Mouse (Mus musculus) kidney, embryonic 14.5 days (tissue): ENCODE measurements around the gene Purb. TPM values are rescaled to one million over a fixed set of nuclear protein-coding genes. Genes with fewer than 3 reads are reported as not detected.

ENCODE experiments used
- ATAC-seq: fragments of 200-750 bp; cut with Nextera tagmentation; 2 replicates; pipeline ENCODE4 v1.8.0; 2017; ENCODE audit warnings: moderate number of reproducible peaks, mild to moderate bottlenecking, moderate TSS enrichment, moderate library complexity; ENCODE audit not compliant: low FRiP score, low TSS enrichment
- H3K27ac ChIP-seq: fragments of 300-500 bp; sonication (generic); 2 replicates; pipeline ENCODE4 v1.5.1; 2014; ENCODE audit warnings: low read depth, mild to moderate bottlenecking, low read length, moderate library complexity, mixed read lengths
- H3K27me3 ChIP-seq: fragments of 300-500 bp; sonication (generic); 2 replicates; pipeline ENCODE4 v1.6.1; 2014; ENCODE audit warnings: mild to moderate bottlenecking, low read length; ENCODE audit not compliant: control insufficient read depth, insufficient read depth
- H3K36me3 ChIP-seq: fragments of 300-500 bp; sonication (generic); 2 replicates; pipeline ENCODE4 v1.6.1; 2014; ENCODE audit warnings: low read length, mixed read lengths; ENCODE audit not compliant: control insufficient read depth, insufficient read depth
- H3K4me1 ChIP-seq: fragments of 300-500 bp; sonication (generic); 2 replicates; pipeline ENCODE4 v1.6.1; 2014; ENCODE audit warnings: low read length, mixed read lengths; ENCODE audit not compliant: control insufficient read depth, insufficient read depth
- H3K4me2 ChIP-seq: fragments of 300-500 bp; sonication (generic); replicated peaks from 2 replicates; pipeline ENCODE4 v1.6.1; 2014; ENCODE audit warnings: low read depth, mild to moderate bottlenecking, low read length
- H3K4me3 ChIP-seq: fragments of 300-500 bp; sonication (generic); 2 replicates; pipeline ENCODE4 v1.5.1; 2014; ENCODE audit warnings: mild to moderate bottlenecking, low read length
- H3K9ac ChIP-seq: fragments of 300-500 bp; sonication (generic); 2 replicates; pipeline ENCODE4 v1.6.1; 2014; ENCODE audit warnings: low read depth, mild to moderate bottlenecking, low read length, moderate library complexity
- H3K9me3 ChIP-seq: fragments of 300-500 bp; sonication (generic); 2 replicates; pipeline ENCODE4 v1.6.1; 2016; ENCODE audit warnings: low read length; ENCODE audit not compliant: control insufficient read depth
- WGBS: fragments of 180-500 bp; shearing (Covaris S2); extraction: QIAGEN DNeasy Blood & Tissue Kit; methylation state at CpG from one replicate; pipeline ENCODE4 v1.1.7; 2014; 5-methylcytosine and 5-hydroxymethylcytosine counted together
- polyA plus RNA-seq: library from polyadenylated mRNA; unstranded; fragments of >200 nt; fragmentation: Nextera tagmentation; extraction: Ambion mirVana; gene quantifications from 2 replicates; pipeline ENCODE4 v1.2.1, GENCODE M21; 2014

The Purb gene
- polyA plus RNA-seq, 1 experiment from 2014 or later, result 28.1 TPM

- Histone ChIP-seq H3K27ac (no peak overlapping the region), H3K4me2 (no peak overlapping the region), H3K9me3 (no peaks in the 10 kb centered on the region), H3K9ac (no peak overlapping the region), H3K36me3 (no peaks in the 10 kb centered on the region), H3K4me3 (no peak overlapping the region), H3K4me1 (no peaks in the 10 kb centered on the region), H3K27me3 (no peaks in the 10 kb centered on the region)
- WGBS, result 47% methylated on average over 7 of the region's 7 CpGs
- 0 out of 2 replicates have a peak, but pooled peaks have one; percentile 55 for ATAC-seq
Observed at GRCm38 (mm10) chr11:6514837-6515236, 39.1 kb upstream of the Purb start.

- no peaks in the 10 kb centered on the region for H3K27me3 ChIP-seq
- no peaks in the 10 kb centered on the region for H3K4me1 ChIP-seq
- no peak overlapping the region for H3K27ac ChIP-seq
- no peak overlapping the region for H3K9ac ChIP-seq
- ATAC-seq, result no peak
- no peaks in the 10 kb centered on the region for H3K36me3 ChIP-seq
- no peak overlapping the region for H3K4me3 ChIP-seq
- no peaks in the 10 kb centered on the region for H3K9me3 ChIP-seq
- WGBS, result 67% methylated on average over 1 of the region's 1 CpGs
- H3K4me2 ChIP-seq, result no peak overlapping the region
Observed at GRCm38 (mm10) chr11:6508269-6508876, 32.7 kb upstream of the Purb start.

GRCm38 (mm10) chr11:6506516-6506915 is 30.8 kb upstream of the Purb start:
- Histone ChIP-seq H3K36me3 (no peaks in the 10 kb centered on the region), H3K4me2 (no peak overlapping the region), H3K9ac (no peak overlapping the region), H3K9me3 (no peaks in the 10 kb centered on the region), H3K27me3 (no peaks in the 10 kb centered on the region), H3K27ac (no peak overlapping the region), H3K4me1 (no peaks in the 10 kb centered on the region), H3K4me3 (no peak overlapping the region)
- 79% methylated on average over 9 of the region's 9 CpGs for WGBS
- no peak for ATAC-seq

- Histone ChIP-seq H3K27ac (no peak overlapping the region), H3K4me1 (no peaks in the 10 kb centered on the region), H3K27me3 (no peaks in the 10 kb centered on the region), H3K36me3 (no peaks in the 10 kb centered on the region), H3K9ac (no peak overlapping the region), H3K9me3 (no peaks in the 10 kb centered on the region), H3K4me3 (no peak overlapping the region), H3K4me2 (no peak overlapping the region)
- WGBS, result 88% methylated on average over 6 of the region's 6 CpGs
- ATAC-seq, result no peak
Observed at GRCm38 (mm10) chr11:6504689-6505088, 29.0 kb upstream of the Purb start.

DNA sequence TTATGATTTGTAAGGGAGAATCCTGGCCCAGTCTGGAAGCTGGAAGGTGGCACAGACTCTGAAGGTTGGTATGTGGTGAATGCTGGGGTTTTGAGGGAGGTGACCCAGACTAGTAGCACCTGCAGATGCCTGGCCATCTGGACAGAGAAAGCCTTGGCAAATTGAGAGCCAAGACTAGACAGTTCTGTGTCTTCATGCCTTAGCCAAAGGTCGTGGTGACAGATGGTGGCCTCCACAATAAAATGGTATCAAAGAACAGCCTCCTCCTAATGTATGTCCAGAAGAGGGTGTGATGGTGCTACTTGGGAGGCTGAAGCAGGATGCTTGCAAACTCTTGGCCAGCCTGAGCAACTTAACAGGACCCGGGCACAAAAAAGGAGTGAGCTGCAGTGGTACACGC is 28.5 kb upstream of the Purb start:
- H3K36me3 ChIP-seq, result no peaks in the 10 kb centered on the region
- WGBS, result 73% methylated on average over 3 of the region's 3 CpGs
- H3K4me1 ChIP-seq, result no peaks in the 10 kb centered on the region

GRCm38 (mm10) chr11:6502506-6502905 is 26.8 kb upstream of the Purb start:
- Histone ChIP-seq H3K4me1 (no peaks in the 10 kb centered on the region), H3K4me3 (no peak overlapping the region), H3K9ac (no peak overlapping the region), H3K36me3 (no peaks in the 10 kb centered on the region), H3K9me3 (no peaks in the 10 kb centered on the region), H3K4me2 (no peak overlapping the region), H3K27ac (no peak overlapping the region), H3K27me3 (no peaks in the 10 kb centered on the region)
- no peak for ATAC-seq
- 92% methylated on average over 2 of the region's 2 CpGs for WGBS

More for the DNA sequence above, 28.5 kb upstream of the Purb start:
- Histone ChIP-seq H3K4me3 (no peak overlapping the region), H3K9me3 (no peaks in the 10 kb centered on the region), H3K9ac (no peak overlapping the region), H3K27ac (no peak overlapping the region), H3K27me3 (no peaks in the 10 kb centered on the region), H3K4me2 (no peak overlapping the region)
- ATAC-seq, result no peak

DNA sequence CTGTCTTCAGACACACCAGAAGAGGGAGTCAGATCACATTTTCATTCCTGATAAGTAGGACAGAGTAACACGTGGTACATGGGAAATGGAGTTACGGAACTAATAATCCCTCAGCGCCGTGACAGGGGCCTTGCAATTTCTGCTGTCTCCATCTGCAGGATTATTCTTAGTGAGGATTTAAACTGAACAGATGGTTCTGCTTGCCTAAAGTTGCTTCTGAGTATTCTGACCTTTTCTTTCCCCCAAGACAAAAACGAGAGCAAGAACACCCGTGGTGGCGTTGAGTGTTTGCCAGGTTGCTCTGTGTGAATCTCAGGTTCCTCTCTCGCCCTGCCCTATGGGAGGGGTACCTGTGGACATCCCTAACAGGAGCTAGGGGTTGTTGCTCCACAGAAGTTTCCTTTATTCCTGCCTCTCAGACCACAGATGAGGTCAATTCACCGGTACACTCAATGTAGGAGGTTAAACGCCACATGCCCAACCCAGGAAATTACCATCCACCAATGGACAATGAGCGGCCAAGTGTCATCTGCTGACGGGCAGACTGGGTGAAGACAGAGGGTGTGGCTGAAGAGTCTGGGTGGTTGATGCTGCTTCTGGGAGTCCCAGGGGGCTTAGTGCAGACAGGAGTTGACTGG is 21.7 kb upstream of the Purb start:
- Histone ChIP-seq H3K36me3 (no peaks in the 10 kb centered on the region), H3K27me3 (no peaks in the 10 kb centered on the region), H3K4me3 (no peak overlapping the region), H3K9ac (no peak overlapping the region), H3K9me3 (no peaks in the 10 kb centered on the region), H3K27ac (no peak overlapping the region), H3K4me1 (no peaks in the 10 kb centered on the region), H3K4me2 (no peak overlapping the region)
- no peak for ATAC-seq
- WGBS, result 83% methylated on average over 12 of the region's 12 CpGs

DNA sequence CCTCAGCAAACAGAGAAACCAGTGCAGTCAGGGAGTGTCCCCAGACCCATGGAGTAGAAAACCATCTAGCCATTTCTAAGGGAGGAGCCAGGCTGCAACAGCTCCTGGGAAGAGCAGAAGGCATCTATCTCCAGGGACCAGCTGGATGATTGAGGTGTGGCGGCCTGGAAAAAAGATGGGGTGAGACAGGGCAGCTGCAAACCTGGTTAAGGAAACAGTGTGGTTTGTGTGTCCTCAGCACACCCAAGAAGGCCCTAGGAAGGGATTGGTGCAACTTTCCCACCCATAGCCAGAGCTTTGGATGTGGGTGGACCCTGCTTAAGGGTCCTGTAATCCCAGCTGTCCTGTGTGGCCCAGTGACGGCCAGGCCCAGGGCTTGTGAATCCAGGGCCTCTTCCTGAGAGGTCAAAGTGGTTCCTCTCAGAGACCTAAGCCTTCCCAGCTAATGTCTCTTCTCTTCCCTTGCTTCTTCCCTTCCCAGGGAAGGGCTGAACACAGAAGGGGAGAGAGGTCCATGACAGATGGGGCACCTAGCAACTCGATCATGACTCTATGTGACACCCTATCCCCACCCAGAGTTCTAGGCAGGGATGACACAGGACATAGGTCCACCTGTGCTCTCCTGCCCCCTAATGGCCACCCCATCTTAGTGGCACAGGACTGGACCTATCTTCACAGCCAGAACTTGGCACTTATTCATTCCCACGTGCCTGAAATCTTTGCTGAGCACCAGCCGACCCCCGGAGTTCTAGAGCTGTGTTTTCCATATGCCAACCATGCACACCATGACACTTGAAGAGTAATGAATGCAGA is 14.2 kb upstream of the Purb start:
- Histone ChIP-seq H3K4me3 (no peak overlapping the region), H3K9ac (no peak overlapping the region), H3K36me3 (no peaks in the 10 kb centered on the region), H3K27me3 (no peaks in the 10 kb centered on the region), H3K4me1 (0 out of 2 replicates have a peak, but pooled peaks cover 3% of the 10 kb centered on the region), H3K9me3 (no peaks in the 10 kb centered on the region), H3K4me2 (no peak overlapping the region), H3K27ac (no peak overlapping the region)
- 55% methylated on average over 6 of the region's 6 CpGs for WGBS
- ATAC-seq, result 0 out of 2 replicates have a peak, but pooled peaks have one; percentile 62

GRCm38 (mm10) chr11:6489257-6489656 is 13.5 kb upstream of the Purb start:
- no peak for ATAC-seq
- Histone ChIP-seq H3K9me3 (no peaks in the 10 kb centered on the region), H3K9ac (no peak overlapping the region), H3K36me3 (no peaks in the 10 kb centered on the region), H3K4me2 (no peak overlapping the region), H3K27ac (no peak overlapping the region), H3K4me3 (no peak overlapping the region), H3K27me3 (no peaks in the 10 kb centered on the region), H3K4me1 (0 out of 2 replicates have a peak, but pooled peaks cover 3% of the 10 kb centered on the region)
- 87% methylated on average over 7 of the region's 7 CpGs for WGBS
